Mouse (Mus musculus) C2C12 (cell line): Measurements from ENCODE around the gene Inpp5a. TPM values are rescaled to one million over a fixed set of nuclear protein-coding genes. Genes with fewer than 3 reads are reported as not detected.

Source experiments
- H3K27me3 ChIP-seq: one replicate; pipeline ENCODE4 v1.6.1; 2011; ENCODE audit not compliant: control insufficient read depth, insufficient read depth, insufficient read length
- H3K36me3 ChIP-seq: one replicate; pipeline ENCODE4 v1.6.1; 2011; ENCODE audit not compliant: control insufficient read depth, insufficient read depth
- H3K4me3 ChIP-seq: one replicate; pipeline ENCODE4 v1.5.1; 2011; ENCODE audit warnings: mild to moderate bottlenecking, control low read depth; ENCODE audit not compliant: poor library complexity, insufficient read depth, severe bottlenecking
- H3K79me2 ChIP-seq: one replicate; pipeline ENCODE4 v1.6.1; 2011; ENCODE audit not compliant: control insufficient read depth, insufficient read depth
- H3K79me3 ChIP-seq: one replicate; pipeline ENCODE4 v1.6.1; 2011; ENCODE audit warnings: low read depth, control low read depth
- H3ac ChIP-seq: one replicate; pipeline ENCODE3; 2011; ENCODE audit warnings: low read depth; ENCODE audit not compliant: control insufficient read depth, insufficient read length
- CEBPB ChIP-seq: IDR thresholded peaks from one replicate; pipeline ENCODE4 v1.6.1; 2011; ENCODE audit warnings: low read depth, mild to moderate bottlenecking, control low read depth, moderate library complexity
- CTCF ChIP-seq: IDR thresholded peaks from one replicate; pipeline ENCODE4 v1.5.1; 2011; ENCODE audit not compliant: control insufficient read depth, insufficient read depth, insufficient read length
- FOSL1 ChIP-seq: IDR thresholded peaks from one replicate; pipeline ENCODE4 v1.8.0; 2011; ENCODE audit warnings: mild to moderate bottlenecking, low read length; ENCODE audit not compliant: poor library complexity, insufficient read depth, severe bottlenecking
- MAX ChIP-seq: IDR thresholded peaks from one replicate; pipeline ENCODE4 v1.6.1; 2011; ENCODE audit warnings: mild to moderate bottlenecking, control low read depth
- MYOD1 ChIP-seq: IDR thresholded peaks from one replicate; pipeline ENCODE4 v1.6.1; 2011; ENCODE audit warnings: low read depth; ENCODE audit not compliant: control insufficient read depth, insufficient read length
- MYOG ChIP-seq: IDR thresholded peaks from one replicate; pipeline ENCODE4 v1.6.1; 2011; ENCODE audit not compliant: control insufficient read depth, insufficient read length; ENCODE audit errors: extremely low read depth
- USF1 ChIP-seq: IDR thresholded peaks from one replicate; pipeline ENCODE4 v1.6.1; 2011; ENCODE audit warnings: low read depth, mild to moderate bottlenecking, control low read depth, moderate library complexity
- polyA plus RNA-seq: library from polyadenylated mRNA; unstranded; fragments of >200 nt; fragmentation: generic; extraction: Trizol; gene quantifications from one replicate; pipeline ENCODE4 v1.2.1, GENCODE M21; 2012; ENCODE audit warnings: missing spikeins

Inpp5a gene
- polyA plus RNA-seq, 1 experiment: 22.7 TPM

DNA sequence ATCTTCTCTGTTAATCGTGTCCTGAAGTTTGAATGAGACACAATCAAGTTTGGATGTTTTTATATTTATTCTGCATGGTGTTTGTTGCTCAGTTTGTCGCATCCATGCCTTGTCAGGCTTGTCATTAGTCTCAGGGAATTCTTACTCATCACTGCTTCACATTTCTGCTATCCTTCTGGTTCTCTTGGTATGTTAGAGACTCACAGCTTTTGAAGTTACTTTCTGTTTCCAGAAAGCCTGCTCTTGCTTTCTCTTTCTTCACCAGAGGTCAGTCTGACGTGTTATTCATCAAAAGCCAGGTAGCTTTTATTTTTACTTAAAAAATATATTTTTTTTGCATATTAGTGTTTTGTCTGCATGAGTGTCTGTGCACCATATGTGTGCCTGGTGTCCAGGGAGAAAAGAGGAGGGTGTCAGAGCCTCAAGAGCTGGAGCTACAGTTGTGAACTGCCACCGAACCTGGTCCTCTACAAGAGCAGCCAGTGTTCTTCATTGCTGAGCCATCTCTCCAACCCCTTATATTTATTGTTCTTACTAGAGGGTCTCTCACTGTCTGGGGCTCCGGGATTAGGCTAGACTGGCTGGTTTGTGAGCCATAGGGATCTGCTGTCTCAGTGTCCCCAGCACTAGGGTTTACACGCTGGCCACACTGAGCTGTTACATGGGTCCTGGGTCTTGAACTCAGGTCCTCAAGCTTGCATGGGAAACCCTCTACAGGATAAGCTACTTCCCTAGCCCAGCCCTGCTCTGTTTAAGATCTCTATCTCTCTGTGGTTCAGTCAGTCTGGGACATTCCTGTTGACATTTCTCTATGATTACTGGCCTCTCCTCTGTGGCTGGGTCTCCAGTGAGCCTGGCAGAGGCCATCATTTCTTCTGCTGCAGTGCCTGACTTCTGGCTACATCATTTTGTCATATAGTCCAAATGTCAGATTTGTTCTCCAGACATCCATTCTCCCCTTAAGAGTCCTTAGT is 51.3 kb downstream of the Inpp5a start:
- Histone ChIP-seq H3ac (no peak overlapping the region), H3K27me3 (no peaks in the 10 kb centered on the region), H3K36me3 (no peaks in the 10 kb centered on the region), H3K79me3 (no peaks in the 10 kb centered on the region), H3K4me3 (no peak overlapping the region), H3K79me2 (peaks cover 5% of the 10 kb centered on the region)
- TF ChIP-seq CEBPB: no peak
- no peak for TF ChIP-seq MYOG
- no peak for TF ChIP-seq USF1
- no peak for TF ChIP-seq CTCF
- TF ChIP-seq MAX: no peak
- no peak for TF ChIP-seq FOSL1
- TF ChIP-seq MYOD1: no peak

DNA sequence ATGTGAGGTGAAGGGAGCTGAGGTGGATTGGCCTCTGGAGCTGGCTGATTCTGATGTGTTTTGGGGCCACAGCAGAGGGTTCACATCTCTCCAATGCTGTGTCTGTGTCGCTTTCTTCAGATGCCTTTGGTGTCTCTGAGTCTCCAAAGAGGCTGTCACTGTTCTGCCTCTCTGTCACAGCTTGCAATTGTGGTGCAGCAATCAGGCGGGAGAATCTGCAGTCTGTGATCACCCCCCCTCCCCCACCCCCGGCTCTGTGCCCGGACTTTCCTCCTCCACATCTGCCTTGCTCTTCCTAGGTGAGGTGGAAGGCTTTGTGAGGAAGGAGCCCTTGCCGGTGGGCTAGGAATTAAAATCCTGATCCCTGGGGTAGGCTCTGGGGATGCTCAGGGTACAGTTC is 52.1 kb downstream of the Inpp5a start:
- Histone ChIP-seq H3K79me2 (peaks cover 5% of the 10 kb centered on the region), H3ac (no peak overlapping the region), H3K79me3 (no peaks in the 10 kb centered on the region), H3K36me3 (no peaks in the 10 kb centered on the region), H3K27me3 (no peaks in the 10 kb centered on the region), H3K4me3 (no peak overlapping the region)
- TF ChIP-seq CTCF (no peak), MAX (no peak), CEBPB (no peak), MYOG (no peak), FOSL1 (no peak), USF1 (no peak), MYOD1 (no peak)

DNA sequence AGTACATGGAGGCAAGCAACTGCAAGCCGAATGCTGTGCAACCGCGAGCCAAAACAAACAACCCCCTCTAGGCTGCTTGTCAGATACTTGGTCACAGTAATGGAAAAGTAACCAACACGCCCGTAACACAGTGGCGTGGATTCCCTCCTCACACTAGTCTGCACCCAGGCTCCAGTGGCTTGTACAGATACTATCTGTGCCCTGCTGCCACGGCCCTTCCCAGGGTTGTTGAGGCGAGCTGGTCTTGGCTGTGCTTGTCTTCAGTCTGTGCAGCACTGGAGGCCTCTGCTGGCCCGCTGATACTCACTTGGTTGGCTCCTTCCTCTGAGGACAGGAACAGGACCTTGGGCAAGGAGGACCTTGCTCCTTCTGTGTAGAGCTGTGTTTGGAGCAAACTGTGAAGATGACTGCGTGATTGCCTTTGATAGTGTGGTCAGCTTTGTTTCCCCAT is 52.9 kb downstream of the Inpp5a start:
- H3K4me3 ChIP-seq: no peak overlapping the region

DNA sequence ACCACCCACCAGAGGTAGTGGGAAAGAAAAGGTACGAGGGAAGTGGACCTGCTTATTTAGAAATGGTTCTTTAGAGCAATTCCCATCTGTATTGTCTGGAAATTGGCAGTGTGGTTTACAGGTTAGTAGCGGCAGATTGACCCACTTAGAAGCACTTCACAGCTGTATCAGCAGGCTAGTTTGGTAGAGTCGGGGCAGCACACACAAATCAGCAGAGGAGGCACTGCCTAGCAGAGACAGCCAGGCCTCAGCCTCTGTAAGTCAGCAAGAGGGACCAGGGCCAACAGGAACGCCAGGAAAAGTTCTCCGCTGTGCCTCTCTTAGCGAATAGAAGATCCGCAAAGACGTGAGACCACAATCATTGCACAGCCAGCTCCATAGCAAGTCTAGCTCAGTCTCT is 56.7 kb downstream of the Inpp5a start:
- Histone ChIP-seq H3ac (no peak overlapping the region), H3K79me3 (no peaks in the 10 kb centered on the region), H3K36me3 (no peaks in the 10 kb centered on the region), H3K79me2 (peaks cover 5% of the 10 kb centered on the region), H3K27me3 (no peaks in the 10 kb centered on the region), H3K4me3 (no peak overlapping the region)
- TF ChIP-seq MAX: no peak
- no peak for TF ChIP-seq CTCF
- TF ChIP-seq MYOD1: no peak

More for the DNA sequence above, 52.9 kb downstream of the Inpp5a start:
- H3K79me3 ChIP-seq: no peaks in the 10 kb centered on the region
- H3K27me3 ChIP-seq: no peaks in the 10 kb centered on the region
- peaks cover 5% of the 10 kb centered on the region for H3K79me2 ChIP-seq
- no peak overlapping the region for H3ac ChIP-seq
- TF ChIP-seq MYOG (no peak), FOSL1 (no peak), CTCF (no peak), USF1 (no peak), MAX (no peak), MYOD1 (no peak), CEBPB (no peak)
- no peaks in the 10 kb centered on the region for H3K36me3 ChIP-seq

DNA sequence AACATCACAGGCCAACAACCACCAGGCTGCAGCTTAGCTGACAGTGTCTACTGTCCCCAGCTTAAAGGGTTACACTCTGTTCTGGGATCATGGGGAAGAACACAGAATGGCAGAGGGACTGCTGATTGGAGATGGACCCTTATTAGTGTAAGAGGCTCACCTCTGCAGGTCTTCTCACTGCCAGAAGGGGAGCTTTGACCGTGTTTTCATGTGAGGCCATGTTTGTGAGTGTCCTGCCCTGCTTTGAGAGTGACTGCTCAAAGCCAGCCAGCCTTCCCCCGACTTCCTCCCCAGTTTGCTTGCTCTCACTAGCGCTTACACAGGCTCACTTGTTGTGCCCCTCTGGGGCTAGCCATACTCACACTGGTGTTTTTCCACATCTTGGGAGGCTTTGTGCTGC is 58.5 kb downstream of the Inpp5a start:
- H3ac ChIP-seq: no peak overlapping the region
- no peaks in the 10 kb centered on the region for H3K79me2 ChIP-seq
- no peaks in the 10 kb centered on the region for H3K27me3 ChIP-seq
- H3K4me3 ChIP-seq: no peak overlapping the region
- no peaks in the 10 kb centered on the region for H3K79me3 ChIP-seq
- TF ChIP-seq FOSL1: no peak
- no peak for TF ChIP-seq CEBPB
- no peak for TF ChIP-seq MYOD1
- no peak for TF ChIP-seq MAX
- TF ChIP-seq MYOG: no peak
- no peak for TF ChIP-seq USF1
- TF ChIP-seq CTCF: no peak
- no peaks in the 10 kb centered on the region for H3K36me3 ChIP-seq
